Comparison of ENCODE assay signal across 8 mouse cellular contexts in genomic region chr11:61683907-61684731, GRCm38 (mm10). TPM values are rescaled to one million over a fixed set of nuclear protein-coding genes. Genes with fewer than 3 reads are reported as not detected.
A peak's percentile ranks its signal among the peaks of the same experiment; 100 is the strongest.
DNase-seq lines count a peak whose midpoint lies in the region; ATAC-seq and TF ChIP-seq lines count a peak whose summit lies in the region.

TSS of gene Fam83g (plus strand) at chr11:61684091.

- H3K27me3 ChIP-seq in hindbrain, embryonic 15.5 days: peaks cover 44% of the 10 kb centered on the region
- H3K27me3 ChIP-seq in liver, adult 2 months (ENCODE audit: control insufficient read depth, insufficient read depth, low read length): no peaks in the 10 kb centered on the region
- H3K27me3 ChIP-seq in midbrain, postnatal 0 days (ENCODE audit: insufficient read depth, low read length): peaks cover 23% of the 10 kb centered on the region

- H3K9ac ChIP-seq in hindbrain, embryonic 15.5 days: no peak within 1 kb of the TSS
- peak within 1 kb of the TSS; percentile 80 for H3K9ac ChIP-seq in liver, adult 2 months (ENCODE audit: low read depth, low read length)
- no peak within 1 kb of the TSS for H3K9ac ChIP-seq in midbrain, postnatal 0 days (replicated peaks; ENCODE audit: low read length, poor library complexity, severe bottlenecking)

- no peak within 1 kb of the TSS for H3K27ac ChIP-seq in hindbrain, embryonic 15.5 days (replicated peaks)
- H3K27ac ChIP-seq in liver, adult 2 months (replicated peaks; ENCODE audit: insufficient read depth, low read depth, low read length): peak within 1 kb of the TSS; percentile 37; the same call in 1 of the 2 replicates
- no peak within 1 kb of the TSS for H3K27ac ChIP-seq in midbrain, postnatal 0 days (ENCODE audit: low read depth, low read length)

- H3K36me3 ChIP-seq in hindbrain, embryonic 15.5 days: no peaks in the 10 kb centered on the region
- no peaks in the 10 kb centered on the region for H3K36me3 ChIP-seq in liver, adult 2 months (ENCODE audit: control insufficient read depth, insufficient read depth, low read length)
- H3K36me3 ChIP-seq in midbrain, postnatal 0 days (ENCODE audit: insufficient read depth, low read length): no peaks in the 10 kb centered on the region

- peak; percentile 50 for DNase-seq in ovary, adult 18-20 months (ENCODE audit: low spot score)
- DNase-seq in ovary, postnatal 10 days (ENCODE audit: low spot score): no peak
- peak; percentile 34 for DNase-seq in forelimb bud, embryonic 11.5 days (ENCODE audit: low read depth, low spot score)
- peak; percentile 58 for DNase-seq in liver, adult 2 months (ENCODE audit: extremely low read depth, low read depth, low spot score)
- DNase-seq in midbrain, postnatal 0 days (ENCODE audit: low spot score): no peak
- DNase-seq in thymus, adult 18-20 months: peak; percentile 39 to 46
- DNase-seq in layer of hippocampus, postnatal 36 days: no peak

- H3K4me1 ChIP-seq in hindbrain, embryonic 15.5 days (replicated peaks): peaks cover 10% of the 10 kb centered on the region
- peaks cover 4% of the 10 kb centered on the region; the same call in 1 of the 2 replicates for H3K4me1 ChIP-seq in liver, adult 2 months (ENCODE audit: control insufficient read depth, insufficient read depth, low read length)
- no peaks in the 10 kb centered on the region for H3K4me1 ChIP-seq in midbrain, postnatal 0 days (ENCODE audit: insufficient read depth, low read length)

- peak within 1 kb of the TSS; percentile 30 for H3K4me3 ChIP-seq in hindbrain, embryonic 15.5 days
- peak within 1 kb of the TSS; percentile 85 for H3K4me3 ChIP-seq in liver, adult 2 months (ENCODE audit: insufficient read depth, low read depth, low read length)
- peak within 1 kb of the TSS; percentile 15 for H3K4me3 ChIP-seq in midbrain, postnatal 0 days (ENCODE audit: low read depth, low read length)

- no peaks in the 10 kb centered on the region for H3K9me3 ChIP-seq in hindbrain, embryonic 15.5 days
- H3K9me3 ChIP-seq in midbrain, postnatal 0 days (ENCODE audit: low read length): no peaks in the 10 kb centered on the region

- H3K79me2 ChIP-seq in liver, adult 2 months (ENCODE audit: control insufficient read depth, insufficient read depth, low read length): peaks cover 2% of the 10 kb centered on the region; the same call in 1 of the 2 replicates

- WGBS in hindbrain, embryonic 15.5 days: 2% methylated on average over 75 of the region's 76 CpGs
- WGBS in liver, adult 2 months: 4% methylated on average over 76 of the region's 76 CpGs
- 2% methylated on average over 75 of the region's 76 CpGs for WGBS in midbrain, postnatal 0 days

- peak within 1 kb of the TSS; percentile 55 for H3K4me2 ChIP-seq in hindbrain, embryonic 15.5 days
- H3K4me2 ChIP-seq in midbrain, postnatal 0 days (ENCODE audit: low read depth, low read length, poor library complexity, severe bottlenecking): peak within 1 kb of the TSS; percentile 40

- no peak for TF ChIP-seq CTCF in liver, adult 2 months (IDR thresholded peaks at IDR 0.05; ENCODE audit: low read depth, low read length)
- no peak for TF ChIP-seq CTCF in midbrain, postnatal 0 days (IDR thresholded peaks at IDR 0.05)

- 0 out of 2 replicates have a peak, but pooled peaks have one; percentile 3 for TF ChIP-seq POLR2A in liver, adult 2 months (IDR thresholded peaks at IDR 0.05; ENCODE audit: extremely low read depth, insufficient read depth, low read length)

- no peak for ATAC-seq in hindbrain, embryonic 15.5 days (ENCODE audit: low FRiP score, low read depth)
- no peak for ATAC-seq in midbrain, postnatal 0 days (ENCODE audit: low FRiP score)

RNA-seq across cellular contexts. Expression of gene Fam83g, which starts in this region (rescaled TPM):
- polyA plus RNA-seq in hindbrain, embryonic 15.5 days (2015; fragmentation: Nextera tagmentation; extraction: Ambion mirVana): 0.24 and 0.31 TPM in 2 replicates
- 1.0 and 1.5 TPM in 2 replicates for total RNA-seq in liver, adult 2 months (2014; rRNA removed)
- 1.4 TPM in 2 replicates for polyA plus RNA-seq in liver, adult 2 months (2012; rRNA removed)
- total RNA-seq in midbrain, postnatal 0 days (2014; rRNA removed): 0.60 TPM in 1 of 2 replicates, not detected in the other
- 0.06 and 0.16 TPM in 2 replicates for polyA plus RNA-seq in midbrain, postnatal 0 days (2015; fragmentation: Nextera tagmentation; extraction: Ambion mirVana)
- total RNA-seq in layer of hippocampus, postnatal 36 days (2021): not detected

Comparison
In these comparisons a context has a peak if more than half of its experiments do, and no peak if none do; other contexts are left out.
1. DNase-seq: peak in ovary, adult 18-20 months (single experiment), forelimb bud, embryonic 11.5 days (single experiment), liver, adult 2 months (single experiment) and thymus, adult 18-20 months (2 of 2); none in ovary, postnatal 10 days (single experiment), midbrain, postnatal 0 days (single experiment) and layer of hippocampus, postnatal 36 days (0 of 2).
2. H3K4me3 ChIP-seq: peak in every context shown above with its lines; median percentile 85 in liver, adult 2 months; 30 in hindbrain, embryonic 15.5 days; 15 in midbrain, postnatal 0 days.